Mouse (Mus musculus) MEL (cell line): ENCODE data around the gene Pck1.

ENCODE experiments used
- CTCF ChIP-seq, 3 experiments: IDR thresholded peaks in 2 of 3; conservative IDR thresholded peaks in 1 of 3; 2 replicates each; pipeline ENCODE4 v1.5.1; 2011 to 2012; ENCODE audit warnings: low read length in 3 of 3, low read depth in 2 of 3, mild to moderate bottlenecking in 2 of 3, improper control_type of control experiment in 1 of 3, inconsistent platforms in 1 of 3, mixed read lengths in 1 of 3, moderate library complexity in 1 of 3; ENCODE audit not compliant: control insufficient read depth in 1 of 3, insufficient read depth in 1 of 3, poor library complexity in 1 of 3, severe bottlenecking in 1 of 3
- E2F4 ChIP-seq: IDR thresholded peaks from 2 replicates; pipeline ENCODE4 v1.6.1; 2011; ENCODE audit warnings: low read depth, low read length, improper control_type of control experiment, borderline replicate concordance
- EP300 ChIP-seq, 2 experiments: IDR thresholded peaks; 2 replicates each; pipeline ENCODE4 v1.6.1; 2011; ENCODE audit warnings: improper control_type of control experiment in 2 of 2, low read length in 2 of 2, low read depth in 1 of 2, mild to moderate bottlenecking in 1 of 2
- ETS1 ChIP-seq: IDR thresholded peaks from 2 replicates; pipeline ENCODE4 v1.6.1; 2012; ENCODE audit warnings: low read depth, mild to moderate bottlenecking, inconsistent platforms, low read length, improper control_type of control experiment, moderate library complexity
- GATA1 ChIP-seq: IDR thresholded peaks from 2 replicates; pipeline ENCODE4 v1.6.1; 2011; ENCODE audit warnings: low read depth, low read length, improper control_type of control experiment
- MAFK ChIP-seq: IDR thresholded peaks from 2 replicates; pipeline ENCODE4 v1.6.1; 2011; ENCODE audit warnings: low read depth, mild to moderate bottlenecking, low read length, improper control_type of control experiment, borderline replicate concordance
- MYC ChIP-seq: IDR thresholded peaks from 2 replicates; pipeline ENCODE4 v1.6.1; 2011; ENCODE audit warnings: low read depth, mild to moderate bottlenecking, low read length, improper control_type of control experiment, moderate library complexity
- POLR2A ChIP-seq, 2 experiments: IDR thresholded peaks; 2 replicates each; pipeline ENCODE4 v1.6.1; 2011 to 2012; ENCODE audit warnings: low read length in 2 of 2, mild to moderate bottlenecking in 2 of 2, control low read depth in 1 of 2, improper control_type of control experiment in 1 of 2, low read depth in 1 of 2, moderate library complexity in 1 of 2; ENCODE audit not compliant: control insufficient read depth in 1 of 2, insufficient read depth in 1 of 2, poor library complexity in 1 of 2
- TAL1 ChIP-seq: IDR thresholded peaks from 2 replicates; pipeline ENCODE4 v1.6.1; 2012; ENCODE audit warnings: mild to moderate bottlenecking, inconsistent platforms, low read length, moderate library complexity, mixed read lengths
- ZKSCAN1 ChIP-seq: IDR thresholded peaks from 2 replicates; pipeline ENCODE4 v1.6.1; 2012; ENCODE audit warnings: low read depth, mild to moderate bottlenecking, inconsistent platforms, low read length, improper control_type of control experiment, moderate library complexity

DNA sequence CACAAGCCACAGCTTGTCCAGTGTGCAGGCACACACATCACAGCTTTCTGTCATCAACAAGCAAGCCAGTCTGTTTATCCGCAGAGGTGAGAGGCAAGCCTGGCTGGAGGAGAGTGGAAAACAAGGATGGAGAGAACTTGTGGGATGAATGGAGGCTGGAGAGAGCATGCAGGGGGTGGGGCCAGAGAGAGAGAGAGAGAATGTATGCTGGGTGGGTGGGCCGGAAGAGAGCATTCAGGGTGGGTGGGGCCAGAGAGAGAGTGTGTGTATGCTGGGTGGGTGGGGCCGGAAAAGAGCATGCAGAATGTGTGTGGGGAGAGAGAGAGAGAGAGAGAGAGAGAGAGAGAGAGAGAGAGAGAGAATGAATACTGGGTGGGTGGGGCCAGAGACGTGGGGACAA is 51.8 kb downstream of the Pck1 start:
- TF ChIP-seq CTCF (IDR thresholded peaks at IDR 0.05 in 2 of 3, conservative IDR thresholded peaks at IDR 0.05 in 1 of 3; ENCODE audit: control insufficient read depth in 1 of 3, insufficient read depth in 1 of 3, low read depth in 2 of 3, low read length in 3 of 3, poor library complexity in 1 of 3, severe bottlenecking in 1 of 3) (no peak), GATA1 (no peak), EP300 (IDR thresholded peaks at IDR 0.05; ENCODE audit: low read depth in 1 of 2, low read length in 2 of 2) (no peak), POLR2A (IDR thresholded peaks at IDR 0.05; ENCODE audit: control insufficient read depth in 1 of 2, insufficient read depth in 1 of 2, low read depth in 1 of 2, low read length in 2 of 2, poor library complexity in 1 of 2) (no peak), MYC (no peak), ETS1 (no peak), TAL1 (no peak), E2F4 (no peak), MAFK (no peak), ZKSCAN1 (no peak)
